Mouse (Mus musculus) cerebellum, postnatal 4 days (tissue): ENCODE results near the gene Rsph1.

Experiments
- DNase-seq, 2 experiments: peaks; one replicate each; pipeline ENCODE4 v3.0.0; 2022; ENCODE audit warnings: low spot score in 2 of 2, mixed read lengths in 1 of 2

Rsph1 gene

GRCm38 (mm10) chr17:31276207-31276921 lies 819 bp downstream of the Rsph1 start:
- no peak for DNase-seq

DNA sequence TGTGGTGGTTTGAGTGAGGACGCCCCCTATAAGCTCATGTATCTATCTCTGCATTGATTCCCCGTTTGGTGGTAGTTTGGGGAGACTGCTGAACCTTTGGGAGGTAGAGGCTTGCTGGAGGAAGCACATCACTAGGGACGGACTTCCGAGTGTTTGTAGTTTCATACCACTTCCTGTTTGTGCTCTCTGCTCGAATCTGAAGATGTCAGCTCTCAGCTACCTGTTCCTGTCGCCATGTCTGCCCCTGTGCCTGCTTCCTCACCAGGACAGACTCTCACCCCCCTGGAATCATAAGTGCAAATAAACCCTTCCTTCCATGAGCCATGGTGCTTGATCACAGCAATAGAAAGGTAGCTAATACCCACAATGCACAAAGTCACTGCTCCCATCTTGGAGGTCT lies 2.0 kb downstream of the Rsph1 start:
- no peak for DNase-seq

DNA sequence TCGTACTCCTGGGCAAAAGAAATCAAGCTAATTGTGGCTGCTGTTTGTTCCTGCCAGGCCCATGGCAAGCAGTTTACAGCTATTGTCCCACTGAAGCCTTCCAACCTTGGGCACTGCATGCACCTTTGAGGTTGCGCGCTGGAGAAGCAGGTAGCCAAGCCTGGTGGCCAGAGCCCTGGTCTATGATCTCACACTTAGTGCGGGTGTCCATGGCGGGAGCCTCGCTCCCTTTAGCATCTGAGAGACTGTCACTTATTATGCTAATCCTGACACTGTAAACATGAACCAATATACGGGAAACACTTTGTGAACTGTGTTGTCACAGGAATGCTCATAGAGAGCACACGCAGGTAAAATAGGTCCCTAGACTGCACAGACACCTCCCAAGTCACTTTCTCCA lies 3.6 kb downstream of the Rsph1 start:
- DNase-seq, result no peak

DNA sequence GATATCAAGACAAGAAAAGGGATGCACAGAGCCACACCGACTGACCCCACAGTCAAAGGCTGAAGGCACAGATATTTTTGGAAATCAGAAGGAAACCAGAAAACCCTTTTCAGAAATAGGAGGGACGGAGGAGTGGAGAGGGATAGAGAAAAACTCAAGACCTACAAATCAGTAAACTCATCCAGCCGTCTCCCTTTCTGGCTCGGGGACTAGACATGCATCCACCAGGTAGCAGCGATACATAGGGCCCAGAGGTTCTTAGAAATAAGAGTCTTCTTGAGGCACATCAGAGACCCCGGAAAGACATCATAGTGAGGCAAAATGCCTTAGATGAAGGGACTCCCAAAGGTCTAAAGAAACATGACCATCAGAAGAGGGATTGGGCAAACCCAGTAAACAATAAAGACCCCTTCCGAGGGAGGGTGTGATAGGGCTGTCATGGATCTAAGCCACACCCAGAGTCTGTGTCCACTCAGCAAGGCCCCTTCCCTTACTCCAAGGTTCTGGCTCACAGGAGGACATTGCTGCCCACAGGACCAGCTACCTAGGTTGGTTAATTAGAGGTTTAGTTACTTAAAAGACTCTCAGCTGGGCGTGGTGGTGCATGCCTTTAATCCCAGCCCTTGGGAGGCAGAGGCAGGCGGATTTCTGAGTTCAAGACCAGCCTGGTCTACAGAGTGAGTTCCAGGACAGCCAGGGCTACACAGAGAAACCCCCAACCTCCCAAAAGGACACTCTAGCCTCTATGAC lies 4.6 kb downstream of the Rsph1 start:
- DNase-seq, result peak in 1 of 2 experiments; percentile 17

- peak in 1 of 2 experiments; percentile 19 for DNase-seq
Measured at GRCm38 (mm10) chr17:31271136-31271851, 5.9 kb downstream of the Rsph1 start.

GRCm38 (mm10) chr17:31270736-31271135 lies 6.4 kb downstream of the Rsph1 start:
- DNase-seq, result peak in 1 of 2 experiments; percentile 16

GRCm38 (mm10) chr17:31270246-31270645 lies 6.9 kb downstream of the Rsph1 start:
- peak in 1 of 2 experiments; percentile 17 for DNase-seq

DNA sequence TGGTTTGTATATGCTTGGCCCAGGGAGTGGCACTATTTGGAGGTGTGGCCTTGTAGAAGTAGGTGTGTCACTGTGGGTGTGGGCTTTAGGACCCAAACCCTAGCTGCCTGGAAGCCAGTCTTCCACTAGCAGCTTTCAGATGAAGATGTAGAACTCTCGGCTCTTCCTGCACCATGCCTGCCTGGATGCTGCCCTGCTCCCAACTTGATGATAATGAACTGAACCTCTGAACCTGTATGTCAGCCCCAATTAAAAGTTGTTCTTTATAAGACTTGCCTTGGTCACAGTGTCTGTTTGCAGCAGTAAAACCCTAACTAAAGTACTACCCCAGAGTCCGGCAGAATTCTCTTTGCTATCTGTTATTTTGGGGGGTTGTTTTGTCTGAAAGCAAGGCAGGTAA lies 7.4 kb downstream of the Rsph1 start:
- peak in 1 of 2 experiments; percentile 16 for DNase-seq

DNA sequence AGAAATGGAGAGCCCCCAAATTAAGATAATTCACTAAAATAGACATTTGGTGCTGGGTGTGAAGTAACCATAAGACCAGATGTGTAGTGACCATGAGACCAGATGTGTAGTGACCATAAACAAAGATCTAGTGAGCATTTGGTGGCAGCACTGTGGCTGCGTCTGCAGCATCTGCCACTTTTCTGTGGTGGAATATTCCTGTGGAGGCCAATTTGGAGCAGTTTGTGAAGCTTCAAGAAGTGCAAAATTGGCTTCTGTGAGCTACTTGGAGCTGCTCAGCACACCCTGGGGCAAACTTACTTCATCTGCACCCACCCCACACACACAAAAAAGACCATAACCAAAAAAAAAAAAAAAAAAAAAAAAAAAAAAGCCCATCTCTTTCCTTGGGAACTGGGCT lies 9.2 kb downstream of the Rsph1 start:
- DNase-seq, result peak in 1 of 2 experiments; percentile 12

GRCm38 (mm10) chr17:31267603-31268002 lies 9.6 kb downstream of the Rsph1 start:
- DNase-seq, result peak in 1 of 2 experiments; percentile 18

DNA sequence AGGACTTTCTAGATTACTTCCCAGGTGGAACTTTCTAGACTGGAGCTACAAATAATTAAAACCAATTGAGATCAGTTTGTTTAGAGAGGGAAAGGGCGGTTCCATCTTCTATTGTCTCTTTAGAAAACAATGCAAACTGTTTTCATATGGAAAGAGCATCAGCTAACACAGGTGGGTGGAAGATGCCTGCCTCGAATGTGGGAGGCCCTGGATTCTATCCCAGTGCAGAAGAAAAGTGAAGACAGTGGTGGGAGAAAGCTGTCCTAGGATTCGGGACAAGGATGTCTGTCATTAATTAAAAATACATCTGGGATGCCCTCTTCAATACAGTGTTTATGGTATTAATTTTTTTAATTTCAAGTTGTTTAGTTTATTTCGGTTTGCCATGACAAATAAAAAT lies 10.0 kb downstream of the Rsph1 start:
- peak in 1 of 2 experiments; percentile 4 for DNase-seq

DNA sequence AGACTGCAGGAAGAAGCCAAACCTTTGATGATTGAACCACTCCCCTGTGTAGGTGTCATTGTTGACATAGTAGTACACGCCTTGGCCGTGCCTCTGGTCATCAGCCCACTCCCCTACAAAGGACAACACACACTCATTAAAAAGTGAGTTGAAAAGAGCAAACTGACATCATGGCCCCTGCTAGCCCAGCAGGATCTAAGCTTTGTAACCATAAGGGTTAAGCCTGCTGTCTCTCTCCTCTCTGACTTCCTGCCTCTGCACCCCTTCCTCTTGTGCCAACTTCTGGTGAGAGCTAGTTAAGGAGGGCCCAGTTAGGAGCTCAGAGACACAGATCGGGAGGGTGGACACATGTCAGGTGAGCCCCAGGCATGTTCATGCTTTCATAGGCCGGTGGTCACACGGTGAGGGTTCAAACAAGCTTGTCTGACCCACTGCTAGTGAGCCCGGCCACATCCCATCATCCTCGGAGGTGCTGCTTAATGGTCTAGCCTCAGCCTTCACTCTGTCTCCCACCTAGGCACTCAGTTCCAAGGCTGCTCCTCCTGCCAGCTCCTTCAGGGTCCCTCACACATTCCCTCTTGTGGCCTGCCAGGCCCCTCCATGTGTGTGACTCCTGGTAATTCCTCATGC lies 10.7 kb downstream of the Rsph1 start:
- peak in 1 of 2 experiments; percentile 17 for DNase-seq

DNA sequence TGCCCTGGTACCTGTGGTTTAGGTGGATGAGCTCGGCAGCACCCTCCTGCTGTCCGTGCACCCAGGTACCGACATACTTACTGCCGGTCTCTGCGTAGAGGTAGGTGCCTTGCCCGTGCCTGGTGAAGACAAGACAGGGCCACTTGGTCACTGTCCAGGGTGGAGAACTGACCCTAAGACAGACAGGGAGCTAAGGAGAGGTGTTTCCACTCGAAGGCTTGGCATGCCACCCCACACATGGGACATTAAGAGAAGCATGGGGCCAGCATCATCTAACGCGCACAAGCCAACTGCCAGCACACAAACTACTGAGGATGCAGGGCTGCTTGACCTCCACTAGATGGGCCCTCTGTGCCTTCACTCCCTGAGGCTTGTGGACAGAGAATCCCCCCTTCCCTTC lies 11.4 kb downstream of the Rsph1 start:
- peak in 1 of 2 experiments; percentile 23 for DNase-seq

DNA sequence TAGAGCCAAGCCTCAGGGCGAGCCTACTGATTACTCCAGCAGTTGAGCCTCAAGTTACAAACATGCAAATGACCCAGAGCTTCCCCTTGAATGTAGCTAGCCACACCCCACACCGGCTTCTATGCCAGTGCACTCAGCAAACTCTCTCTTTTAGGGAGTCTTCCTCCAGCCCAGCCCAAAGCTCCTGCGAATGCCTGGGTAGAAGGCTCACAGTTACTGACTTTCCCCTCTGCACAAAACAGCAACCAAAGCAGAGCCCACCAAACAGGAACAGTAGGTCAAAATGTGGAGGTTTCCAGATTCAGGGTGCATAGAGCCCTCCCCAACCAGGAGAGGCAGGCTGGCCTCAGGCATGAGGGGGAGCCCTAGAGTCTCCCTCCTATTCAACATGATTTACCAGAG lies 12.0 kb downstream of the Rsph1 start:
- peak in 1 of 2 experiments; percentile 17 for DNase-seq

DNA sequence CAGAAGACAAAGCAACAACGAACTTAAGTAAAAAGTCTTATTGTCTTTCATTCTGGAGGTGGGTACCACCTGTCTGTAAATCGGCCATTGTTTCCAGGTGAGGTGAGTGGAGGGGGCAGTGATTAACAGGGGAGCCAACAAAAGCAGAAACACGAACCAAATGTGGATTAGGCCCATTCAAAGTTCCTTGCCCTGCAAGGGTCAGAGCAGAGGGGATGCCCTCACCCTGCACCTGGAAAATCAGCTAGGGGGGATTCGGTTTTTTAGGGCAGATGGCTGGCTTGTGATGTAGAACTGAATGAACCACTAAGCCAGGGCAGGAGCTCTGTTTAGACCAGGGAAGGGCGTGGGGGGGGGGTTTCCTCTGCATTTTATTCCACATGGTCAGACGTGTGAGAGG lies 12.8 kb downstream of the Rsph1 start:
- peak in 1 of 2 experiments; percentile 6 for DNase-seq

DNA sequence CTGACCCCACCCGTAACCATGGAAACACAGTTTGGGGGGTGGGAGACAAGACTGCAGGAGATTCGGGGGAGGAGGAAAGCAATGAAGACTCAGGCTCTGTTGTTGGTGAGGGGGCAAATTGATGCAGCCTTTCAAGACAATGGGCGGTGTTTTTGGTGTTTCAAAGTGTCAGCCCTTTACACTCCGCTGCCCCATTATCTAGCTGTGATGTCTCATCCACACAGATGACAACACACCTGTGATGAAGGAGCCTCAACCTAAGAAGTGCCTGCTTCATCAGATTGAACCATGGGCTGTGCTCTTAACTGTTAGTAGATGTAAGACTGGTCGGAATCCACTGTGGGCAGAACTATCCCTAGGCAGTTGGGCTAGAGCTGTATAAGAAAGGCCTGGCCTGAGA lies 13.4 kb downstream of the Rsph1 start:
- DNase-seq, result peak in 1 of 2 experiments; percentile 14

GRCm38 (mm10) chr17:31262715-31263114 lies 14.5 kb downstream of the Rsph1 start:
- peak in 1 of 2 experiments; percentile 18 for DNase-seq

DNA sequence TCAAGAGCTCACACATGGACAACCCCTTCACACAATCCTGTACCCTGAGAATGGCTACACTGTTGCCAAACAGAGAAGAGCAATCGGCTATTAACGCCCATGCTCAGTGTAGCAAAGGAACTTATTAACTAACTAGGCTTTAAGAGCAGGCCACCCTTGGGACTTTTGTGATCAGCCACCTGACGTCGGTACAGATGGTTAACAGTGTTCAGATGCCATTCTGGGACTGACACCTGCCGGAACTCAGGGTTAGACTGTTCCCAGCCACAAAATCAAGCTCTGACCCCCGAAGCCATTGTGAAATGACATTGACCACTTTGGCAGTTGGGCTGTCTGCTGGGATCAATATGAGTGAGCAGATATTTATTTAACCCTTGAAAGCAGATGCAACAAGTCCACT lies 15.8 kb downstream of the Rsph1 start:
- DNase-seq, result peak in 1 of 2 experiments; percentile 22

GRCm38 (mm10) chr17:31260430-31260829 lies 16.8 kb downstream of the Rsph1 start:
- peak in 1 of 2 experiments; percentile 19 for DNase-seq

GRCm38 (mm10) chr17:31259825-31260224 lies 17.4 kb downstream of the Rsph1 start:
- DNase-seq, result no peak

- DNase-seq, result no peak
Measured at GRCm38 (mm10) chr17:31259145-31259544, 18.0 kb downstream of the Rsph1 start.
